Mouse (Mus musculus) ES-E14 (cell line): ENCODE data around the gene Pde4dip. TPM values are rescaled to one million over a fixed set of nuclear protein-coding genes. Genes with fewer than 3 reads are reported as not detected.

Source experiments
- DNase-seq: peaks from one replicate; pipeline ENCODE4 v3.0.0-alpha.2; 2013; ENCODE audit warnings: low read depth, low spot score
- H3K27ac ChIP-seq: 2 replicates; pipeline ENCODE4 v1.5.1; 2012; ENCODE audit warnings: low read depth, mild to moderate bottlenecking, low read length, moderate library complexity, mixed read lengths; ENCODE audit not compliant: poor library complexity, insufficient read depth, severe bottlenecking
- H3K36me3 ChIP-seq: 2 replicates; pipeline ENCODE4 v1.6.1; 2012; ENCODE audit warnings: mild to moderate bottlenecking, low read length, moderate library complexity, mixed read lengths; ENCODE audit not compliant: control insufficient read depth, poor library complexity, insufficient read depth, severe bottlenecking
- H3K4me1 ChIP-seq, 2 experiments: fragments of 150-350 bp in 1 of 2; sonication (generic) in 1 of 2; 2 replicates each; pipeline ENCODE4 v1.6.1; 2012; ENCODE audit warnings: low read length in 2 of 2, mild to moderate bottlenecking in 1 of 2, mixed read lengths in 1 of 2; ENCODE audit not compliant: control insufficient read depth in 2 of 2, insufficient read depth in 2 of 2, poor library complexity in 1 of 2
- H3K4me3 ChIP-seq, 2 experiments: fragments of 150-350 bp in 1 of 2; sonication (generic) in 1 of 2; 2 replicates each; pipeline ENCODE4 v1.5.1; 2012; ENCODE audit warnings: low read length in 2 of 2, low read depth in 1 of 2, mild to moderate bottlenecking in 1 of 2, mixed read lengths in 1 of 2; ENCODE audit not compliant: insufficient read depth in 1 of 2, poor library complexity in 1 of 2, severe bottlenecking in 1 of 2
- H3K9ac ChIP-seq: 2 replicates; pipeline ENCODE4 v1.6.1; 2012; ENCODE audit warnings: low read depth, mild to moderate bottlenecking, low read length, mixed read lengths; ENCODE audit not compliant: poor library complexity, insufficient read depth, severe bottlenecking
- H3K9me3 ChIP-seq: fragments of 150-350 bp; sonication (generic); 2 replicates; pipeline ENCODE4 v1.6.1; 2012; ENCODE audit warnings: low read depth, mild to moderate bottlenecking, low read length; ENCODE audit not compliant: control insufficient read depth, insufficient read depth
- CHD2 ChIP-seq: IDR thresholded peaks from 2 replicates; pipeline ENCODE4 v1.6.1; 2014; ENCODE audit warnings: mild to moderate bottlenecking, low read depth, low read length, inconsistent platforms
- HCFC1 ChIP-seq: IDR thresholded peaks from 2 replicates; pipeline ENCODE4 v1.6.1; 2012; ENCODE audit warnings: low read length, inconsistent platforms, borderline replicate concordance; ENCODE audit not compliant: insufficient read depth
- MAFK ChIP-seq: IDR thresholded peaks from 2 replicates; pipeline ENCODE4 v1.6.1; 2014; ENCODE audit warnings: mild to moderate bottlenecking, low read depth, low read length, inconsistent platforms; ENCODE audit not compliant: insufficient read depth
- ZC3H11A ChIP-seq: IDR thresholded peaks from 2 replicates; pipeline ENCODE4 v1.6.1; 2012; ENCODE audit warnings: low read depth, mild to moderate bottlenecking, inconsistent platforms, low read length, borderline replicate concordance
- ZNF384 ChIP-seq: IDR thresholded peaks from 2 replicates; pipeline ENCODE4 v1.6.1; 2012; ENCODE audit warnings: low read depth, low read length, inconsistent platforms
- in situ Hi-C, 2 experiments: fragments of 600-800 bp; cut with MboI; formaldehyde crosslinking; loops; one replicate each; pipeline ENCODE4 v1.15.1; 2025; ENCODE audit warnings: low sequenced_read_pairs in 2 of 2, inconsistent platforms in 1 of 2; ENCODE audit not compliant: unreplicated experiment in 2 of 2
- total RNA-seq: library from RNA; depleted of rRNA; stranded (reverse); fragments of 300-350 nt; gene quantifications from 2 replicates; pipeline ENCODE4 v1.2.3, GENCODE M21; 2012

The Pde4dip gene
- total RNA-seq, 1 experiment: 12.0 TPM

DNA sequence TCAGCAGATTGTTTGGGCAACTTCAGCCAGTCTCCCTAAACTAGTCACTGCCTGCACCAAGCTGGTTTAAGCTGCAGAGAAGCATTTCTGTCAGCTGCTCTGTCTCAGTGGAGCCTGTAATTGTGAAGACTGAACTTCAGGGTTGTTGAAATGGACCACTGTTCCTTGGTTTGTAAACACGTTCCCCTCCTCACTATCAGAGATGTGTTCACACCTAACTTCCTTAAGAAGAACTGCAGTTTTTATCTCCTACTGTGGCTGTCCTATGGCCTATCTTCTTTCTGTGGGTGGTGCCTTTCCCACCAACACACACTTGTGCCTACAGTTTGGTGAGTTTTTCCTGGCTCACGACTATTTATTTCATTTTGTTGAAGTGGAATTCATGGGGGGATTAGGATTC lies 199.2 kb downstream of the Pde4dip start:
- TF ChIP-seq ZNF384 (no peak), ZC3H11A (no peak), HCFC1 (no peak), CHD2 (no peak), MAFK (no peak)
- no peak for DNase-seq
- Histone ChIP-seq H3K9me3 (no peaks in the 10 kb centered on the region), H3K9ac (no peak overlapping the region), H3K27ac (no peak overlapping the region), H3K4me1 (peaks cover 2 to 15% of the 10 kb centered on the region in 2 experiments; a peak in 2 of 4 replicates), H3K36me3 (no peaks in the 10 kb centered on the region), H3K4me3 (no peak overlapping the region)
- in situ Hi-C loops: loop anchor here in 1 of 2 experiments (10.0 kb wide), 1 partner anchor 196 kb away; the partner anchor contains the start of gene Pde4dip

DNA sequence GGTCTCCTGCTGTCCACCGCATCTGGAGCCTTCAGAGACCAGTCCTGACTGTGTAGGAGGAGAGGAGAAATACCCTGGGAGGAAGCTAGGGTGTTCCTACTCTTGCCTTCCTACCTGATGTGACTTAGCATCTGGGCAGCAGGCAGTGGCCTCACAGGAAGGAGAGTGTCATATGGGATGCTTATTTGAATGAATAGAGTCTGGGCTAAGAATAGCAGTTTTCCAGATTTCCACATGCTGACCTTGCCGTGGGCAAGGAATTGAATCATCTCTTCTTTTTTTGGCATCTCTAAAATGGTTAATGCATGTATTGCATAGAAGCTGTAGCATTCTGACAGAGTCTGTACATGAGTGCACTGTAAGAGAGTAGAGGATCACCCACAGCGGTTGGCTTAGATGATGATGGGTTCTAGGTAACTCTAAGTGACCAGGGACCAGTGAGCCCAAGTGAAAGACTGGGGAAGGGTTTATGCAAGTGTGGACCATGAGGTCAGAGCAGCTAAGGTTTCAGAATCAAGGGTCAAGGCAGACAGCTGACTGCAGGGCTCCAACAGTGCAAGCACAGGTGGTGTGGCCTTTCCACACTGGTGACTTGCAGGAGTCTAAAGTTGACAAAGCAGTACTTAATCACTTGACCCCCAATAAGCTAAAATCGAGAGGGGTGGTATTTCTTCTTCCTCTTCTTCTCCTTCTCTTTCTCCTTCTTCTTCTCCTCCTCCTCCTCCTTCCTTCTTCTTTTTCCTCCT lies 202.0 kb downstream of the Pde4dip start:
- Histone ChIP-seq H3K9ac (no peak overlapping the region), H3K9me3 (no peaks in the 10 kb centered on the region), H3K27ac (no peak overlapping the region), H3K4me3 (no peak overlapping the region), H3K36me3 (no peaks in the 10 kb centered on the region), H3K4me1 (peaks cover under 1 to 14% of the 10 kb centered on the region in 2 experiments; a peak in 3 of 4 replicates)
- DNase-seq: no peak
- in situ Hi-C loops: loop anchor here in 1 of 2 experiments (10.0 kb wide), 1 partner anchor 198 kb away; the partner anchor contains the start of gene Pde4dip
- TF ChIP-seq MAFK (no peak), HCFC1 (no peak), ZNF384 (no peak), ZC3H11A (no peak), CHD2 (no peak)

DNA sequence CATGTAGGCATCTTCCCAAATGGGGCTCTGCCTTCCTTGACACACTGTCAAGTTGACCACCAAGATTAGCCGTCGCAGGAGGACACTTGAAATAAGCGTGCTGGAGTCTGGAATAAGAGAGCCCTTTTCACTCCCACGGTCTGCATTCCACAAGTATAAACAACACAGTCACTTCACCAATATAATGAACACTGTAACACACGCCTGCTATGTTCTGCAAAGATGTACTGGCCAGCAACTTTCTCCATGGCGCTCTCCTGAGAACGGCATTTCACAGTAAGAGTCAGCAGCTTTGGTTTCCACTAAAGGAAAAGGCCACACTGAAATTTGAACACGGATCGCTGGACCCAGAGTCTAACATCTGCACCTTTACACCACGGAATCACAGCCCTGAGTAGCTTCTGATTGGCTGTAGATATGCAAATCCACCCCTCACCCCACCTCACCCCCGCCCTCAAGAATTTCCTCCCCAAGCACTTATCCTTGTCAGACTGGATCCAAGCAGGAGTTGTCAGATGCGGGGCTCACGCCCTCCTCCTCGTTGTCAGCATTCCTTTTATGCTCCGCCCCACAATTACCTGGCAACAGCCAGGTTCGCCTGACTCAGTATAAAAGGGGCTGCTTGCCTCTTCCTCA lies 204.8 kb downstream of the Pde4dip start:
- Histone ChIP-seq H3K9me3 (no peaks in the 10 kb centered on the region), H3K4me3 (peak overlapping the region in 1 of 2 experiments; percentile 16; a peak in 1 of 4 replicates), H3K4me1 (peaks cover 0 to 12% of the 10 kb centered on the region in 2 experiments; a peak in 2 of 4 replicates), H3K36me3 (no peaks in the 10 kb centered on the region), H3K9ac (no peak overlapping the region), H3K27ac (0 out of 2 replicates have a peak overlapping the region, but pooled peaks have one; percentile 45)
- TF ChIP-seq MAFK (peak; percentile 34; the same call in 1 of the 2 replicates), ZNF384 (no peak)
- peak; percentile 68 for DNase-seq
- in situ Hi-C loops: loop anchor here in 1 of 2 experiments (10.0 kb wide), 1 partner anchor 201 kb away; the partner anchor contains the start of gene Pde4dip

DNA sequence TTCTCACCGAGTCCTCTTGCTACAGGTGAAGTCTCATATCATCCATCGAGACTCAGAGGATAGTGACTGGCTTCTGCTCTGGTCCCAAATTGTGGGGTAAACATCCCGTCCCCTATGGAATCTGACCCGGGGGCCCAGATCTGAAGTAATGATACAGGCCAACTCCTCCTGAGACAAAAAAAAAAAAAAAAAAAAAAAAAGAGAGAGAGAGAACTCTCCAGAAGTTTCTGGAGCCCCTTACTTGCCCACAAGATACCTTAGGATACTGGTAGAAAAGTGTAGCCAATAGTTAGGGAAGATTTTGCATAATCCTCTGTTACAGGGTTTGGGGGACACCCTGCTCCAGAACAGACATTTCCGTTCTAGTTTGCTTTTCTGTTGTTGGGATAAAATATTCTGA lies 205.9 kb downstream of the Pde4dip start:
- no peak for DNase-seq
- TF ChIP-seq HCFC1 (no peak), ZNF384 (0 out of 2 replicates have a peak, but pooled peaks have one; percentile 5)
- H3K9me3 ChIP-seq: no peaks in the 10 kb centered on the region
- H3K36me3 ChIP-seq: no peaks in the 10 kb centered on the region
- H3K27ac ChIP-seq: peak overlapping the region; percentile 5; the same call in 1 of the 2 replicates
- in situ Hi-C loops: loop anchor here in 1 of 2 experiments (10.0 kb wide), 1 partner anchor 202 kb away; the partner anchor contains the start of gene Pde4dip
- peaks cover 0 to 12% of the 10 kb centered on the region in 2 experiments; a peak in 2 of 4 replicates for H3K4me1 ChIP-seq
- H3K9ac ChIP-seq: peak overlapping the region; percentile 41; the same call in 1 of the 2 replicates
- H3K4me3 ChIP-seq: no peak overlapping the region; a peak in 1 of 4 replicates
